Mouse (Mus musculus): Measurements from ENCODE around the gene Rpl19.

Gene Rpl19

DNA sequence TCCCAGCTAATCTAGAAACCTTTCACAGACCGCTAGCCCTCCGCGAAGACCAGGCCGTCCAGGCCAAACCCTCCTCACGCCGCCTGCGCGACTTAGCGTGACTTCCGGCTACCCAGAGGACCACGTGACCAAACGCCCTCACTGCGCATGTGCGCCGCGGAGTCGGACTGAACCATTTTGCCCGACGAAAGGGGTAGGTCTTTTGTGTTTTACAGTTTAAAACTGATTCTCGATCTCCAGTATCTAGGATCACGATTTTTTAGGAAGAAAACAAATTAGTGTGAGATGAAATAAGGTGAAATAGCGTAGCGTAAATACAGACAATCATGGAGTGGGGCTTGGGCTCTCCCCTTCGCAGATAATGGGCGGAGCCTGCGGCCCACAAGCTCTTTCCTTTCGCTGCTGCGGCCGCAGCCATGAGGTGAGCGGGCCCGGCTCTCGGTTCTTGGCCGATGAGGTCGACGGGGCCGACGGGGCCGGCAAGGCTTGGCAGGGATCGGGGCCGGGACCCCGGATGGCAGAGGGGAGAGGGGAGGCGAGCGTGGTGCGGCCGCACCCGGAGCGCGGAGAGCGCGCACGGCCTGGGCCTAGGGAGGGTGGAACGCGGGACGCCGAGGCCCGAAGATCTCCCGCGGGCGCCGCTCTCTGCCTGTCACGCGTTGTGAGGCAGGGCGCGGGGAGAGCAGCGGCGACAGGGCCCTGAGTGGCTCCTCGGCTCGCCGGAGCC lies at the start of gene Rpl19:
Gene Rpl19, plus strand, starts transcription at position 141 of the 727 bp plus-strand sequence.
- DNase-seq (ENCODE audit: low read depth): peak; percentile 86

DNA sequence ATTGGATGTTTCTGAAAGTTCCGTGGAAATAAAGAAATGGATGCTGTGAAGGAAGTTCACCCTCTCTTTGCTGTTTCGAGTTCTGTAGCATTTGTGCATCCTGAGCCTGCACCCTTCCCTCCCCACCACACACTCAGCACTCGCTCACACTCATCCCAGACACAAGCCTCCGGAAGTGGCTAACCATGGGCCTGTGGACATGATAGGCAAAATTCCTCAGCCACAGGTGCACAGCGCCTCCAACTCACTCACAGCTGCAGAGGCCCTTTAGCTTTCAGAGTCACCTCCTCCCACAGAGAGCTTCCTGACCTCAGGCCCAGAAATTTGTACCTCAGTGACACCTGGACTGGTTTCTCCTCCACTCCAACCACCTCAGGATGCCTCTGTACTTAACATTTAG lies 48.7 kb upstream of the Rpl19 start:
- no peak for DNase-seq (ENCODE audit: low read depth)

DNA sequence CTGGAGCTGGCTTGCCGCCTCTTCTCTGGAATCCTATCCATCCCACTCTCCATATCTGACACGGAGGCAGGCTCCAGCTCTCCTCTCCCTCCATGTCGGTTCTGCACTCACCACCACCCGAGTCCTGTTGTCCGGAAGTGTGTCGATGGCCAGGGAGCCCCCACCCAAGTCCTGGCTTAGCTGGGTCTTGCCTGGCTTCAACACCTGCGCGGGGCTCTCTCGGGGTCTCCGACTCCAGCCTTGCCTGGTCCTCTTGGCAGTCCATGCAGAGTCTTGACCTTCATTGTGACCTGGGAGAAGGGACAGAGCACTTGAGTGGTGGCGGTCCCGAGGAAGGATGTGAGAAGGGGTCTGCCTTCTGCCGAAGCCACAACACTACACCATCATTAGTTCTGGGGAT lies 48.1 kb upstream of the Rpl19 start:
- no peak for DNase-seq (ENCODE audit: low read depth)

DNA sequence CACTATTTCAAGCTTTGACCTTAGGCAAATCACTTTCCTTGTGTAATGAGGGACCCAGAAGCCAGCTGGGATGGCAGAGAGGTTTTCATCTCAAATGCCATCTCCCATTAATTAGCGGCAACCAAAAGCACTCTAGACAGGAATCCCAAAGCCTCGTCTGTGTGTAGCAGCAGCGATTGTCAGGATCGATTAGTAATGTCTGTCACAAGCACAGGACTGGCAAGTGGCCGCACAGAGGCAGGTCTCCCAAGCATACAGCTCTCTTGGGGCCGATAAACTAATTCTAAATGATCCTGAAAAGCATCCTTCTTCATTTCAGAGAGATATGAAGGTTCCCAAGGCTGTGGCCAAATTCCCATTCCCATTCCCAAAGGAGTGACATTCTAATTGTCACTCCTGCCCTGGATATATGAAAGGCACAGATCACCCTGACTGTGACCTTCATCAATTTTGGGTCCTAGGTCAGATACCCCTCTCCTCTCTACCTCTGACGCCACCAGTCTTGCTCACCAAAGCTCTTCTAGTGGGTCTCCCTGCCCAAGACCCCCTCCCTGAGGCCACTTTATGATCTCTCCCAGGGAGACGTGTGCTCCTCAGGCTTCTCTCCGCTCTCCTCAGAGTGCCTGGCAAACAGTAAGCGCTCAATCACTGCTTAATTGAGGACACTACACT lies 46.5 kb upstream of the Rpl19 start:
- DNase-seq (ENCODE audit: low read depth): no peak

DNA sequence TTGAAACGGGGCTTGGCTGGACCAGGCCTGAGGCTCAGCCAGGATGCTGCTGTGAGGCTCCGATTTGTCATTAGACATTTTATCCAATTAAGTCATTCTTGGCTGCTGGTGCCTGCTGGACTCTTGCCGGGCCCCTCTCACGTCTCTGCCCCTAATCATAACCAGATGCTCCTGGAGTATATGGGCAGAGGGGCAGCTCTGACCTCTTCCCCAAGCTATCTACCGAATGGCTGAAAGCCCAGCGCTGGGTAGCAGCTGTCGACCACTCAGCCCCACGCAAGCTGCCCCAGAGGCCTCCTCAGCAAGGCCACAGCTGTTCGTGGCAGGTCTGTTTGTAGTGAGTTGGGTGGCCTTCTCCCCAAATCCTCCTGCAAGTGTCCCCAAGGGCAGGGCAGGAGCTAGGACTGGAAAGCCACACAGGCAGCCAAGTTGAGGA lies 46.0 kb upstream of the Rpl19 start:
- DNase-seq (ENCODE audit: low read depth): no peak

DNA sequence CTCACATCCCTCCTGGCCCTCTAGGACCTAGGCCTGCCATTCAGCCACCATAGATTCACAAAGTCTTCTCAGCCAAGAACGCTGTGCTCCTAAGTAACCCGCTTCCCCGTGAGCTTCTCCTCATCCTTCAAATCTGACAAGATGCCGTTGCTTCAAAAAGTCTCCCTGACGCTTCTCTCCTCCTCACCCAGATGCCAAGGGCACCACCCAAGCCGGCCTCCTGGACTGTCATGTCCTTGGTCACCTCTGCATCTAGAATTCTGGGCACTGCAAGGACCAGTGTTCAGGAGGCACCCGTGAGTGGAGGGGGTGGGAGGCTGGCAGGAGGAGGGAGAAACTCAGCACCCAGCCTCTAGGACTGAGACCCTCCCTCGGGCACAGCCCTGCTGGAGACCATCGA lies 43.8 kb upstream of the Rpl19 start:
- no peak for DNase-seq (ENCODE audit: low read depth)

DNA sequence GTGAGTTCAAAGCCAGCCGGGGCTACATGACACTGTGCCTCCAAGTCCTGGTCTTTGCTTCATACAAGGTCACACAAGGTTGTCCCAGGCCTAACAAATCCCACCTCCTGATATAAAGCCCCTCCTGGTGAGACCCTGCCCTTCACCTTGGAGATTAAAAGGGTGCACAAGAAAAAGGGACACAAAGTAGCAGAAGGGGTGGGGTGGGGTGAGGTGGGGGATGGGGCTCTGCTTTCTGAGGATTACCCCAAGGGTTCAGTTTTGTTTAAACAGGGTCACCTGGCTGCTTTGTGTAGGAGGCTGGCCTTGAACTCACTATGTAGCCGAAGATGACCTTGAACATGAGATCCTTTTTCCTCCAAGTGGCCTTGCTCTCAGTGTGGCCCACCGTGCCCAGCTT lies 43.0 kb upstream of the Rpl19 start:
- no peak for DNase-seq (ENCODE audit: low read depth)

DNA sequence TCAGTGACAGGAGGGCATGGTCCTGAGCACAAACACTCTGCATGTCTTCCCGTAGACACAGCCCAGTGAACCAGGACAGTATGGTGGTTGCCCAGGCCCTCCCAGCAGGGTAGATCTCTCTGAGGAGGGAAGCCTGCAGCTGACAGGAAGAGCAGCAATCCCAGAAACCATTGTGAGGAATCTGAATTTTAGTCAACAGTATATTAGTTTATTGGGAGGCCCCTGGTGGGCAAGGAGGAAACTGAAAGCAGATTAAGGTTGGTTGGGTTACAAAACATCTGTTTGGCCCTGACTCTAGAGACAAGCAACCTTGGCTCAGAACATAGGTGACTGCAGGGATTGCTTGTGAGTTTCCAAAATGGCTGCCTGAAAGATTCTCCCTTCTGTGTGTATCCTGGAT lies 42.5 kb upstream of the Rpl19 start:
- DNase-seq (ENCODE audit: low read depth): no peak

DNA sequence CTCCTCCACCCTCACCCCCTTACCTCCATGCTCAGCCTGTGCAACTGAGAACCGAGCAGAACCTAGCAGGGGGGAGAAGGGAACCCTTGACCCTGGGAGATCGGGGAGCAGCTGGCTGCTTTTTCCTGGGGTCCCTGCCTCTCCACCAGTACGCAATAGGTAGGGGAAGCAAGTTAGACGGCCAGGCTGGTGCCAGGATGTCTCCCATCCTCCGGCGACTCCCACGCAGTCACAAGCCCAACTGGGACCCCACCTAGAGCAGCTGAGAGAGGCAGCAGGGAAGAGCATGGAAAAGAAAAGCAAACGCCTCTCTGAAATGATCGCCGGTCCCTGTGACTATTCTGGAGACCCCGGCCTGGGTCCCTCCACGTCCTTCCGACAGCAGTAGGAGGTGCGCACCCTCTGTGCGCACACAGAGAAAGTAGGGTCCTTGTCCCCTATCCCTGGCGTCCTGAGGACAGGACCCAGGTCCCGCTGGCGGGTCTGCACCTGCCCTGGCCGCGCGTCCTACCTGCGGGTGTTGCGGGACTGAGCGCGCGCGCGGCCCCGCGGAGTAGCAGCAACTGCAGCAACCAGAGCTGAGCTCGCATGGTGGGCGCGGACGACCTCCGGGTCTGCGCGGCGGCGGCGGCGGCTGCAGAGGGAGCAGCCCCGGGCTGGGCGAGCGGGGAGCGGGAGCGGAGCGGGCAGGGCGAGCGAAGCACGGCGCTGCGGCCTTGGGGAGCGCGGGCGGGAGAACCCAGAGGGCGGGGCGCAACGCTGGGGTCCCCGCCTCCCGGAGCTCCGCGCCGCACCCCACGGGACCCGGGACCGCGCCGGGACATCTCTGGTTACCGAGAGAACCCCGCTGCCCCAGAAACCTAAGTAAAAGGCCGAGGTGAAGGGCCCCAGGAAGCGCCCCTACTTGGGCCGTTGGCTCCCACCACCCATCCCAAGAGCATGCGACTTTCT lies 40.5 kb upstream of the Rpl19 start, which contains the start of gene Plxdc1:
Gene Plxdc1, minus strand, starts transcription at position 718 of the 951 bp plus-strand sequence.
- DNase-seq (ENCODE audit: low read depth): no peak

DNA sequence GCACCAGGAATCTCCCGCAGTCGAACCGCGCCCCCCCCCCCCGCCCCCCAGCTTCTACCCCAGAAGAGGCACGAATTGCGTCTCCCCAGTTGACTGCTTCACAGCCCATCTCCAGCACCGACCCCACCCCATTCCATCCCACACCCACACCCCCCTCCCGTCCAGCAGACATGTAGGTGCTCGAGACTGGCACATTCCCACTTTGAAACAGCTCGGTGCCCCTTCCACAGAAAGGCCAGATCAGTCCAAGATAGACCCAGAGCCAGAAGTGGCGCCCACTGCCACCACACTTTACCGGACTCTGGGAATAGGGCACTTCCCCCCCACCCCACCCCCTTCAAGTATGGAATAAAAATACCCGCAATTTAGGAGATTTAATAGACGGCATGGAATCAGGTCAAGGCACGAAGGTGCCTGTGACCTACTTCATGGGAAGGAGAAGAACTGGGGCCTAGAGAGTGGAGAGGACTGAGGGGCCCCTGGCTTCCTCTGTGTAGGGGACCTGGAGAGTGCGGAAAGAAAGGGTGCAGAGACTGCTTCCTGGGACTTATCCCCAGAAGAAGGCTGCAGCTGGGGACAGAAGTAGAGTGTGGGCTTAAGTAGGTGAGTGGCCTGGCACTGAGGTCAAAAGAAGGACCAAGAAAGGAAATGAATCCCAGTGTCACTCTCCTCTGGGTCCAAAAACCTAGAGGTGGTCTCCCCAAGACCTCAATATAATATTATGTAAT lies 39.6 kb upstream of the Rpl19 start:
- DNase-seq (ENCODE audit: low read depth): no peak

DNA sequence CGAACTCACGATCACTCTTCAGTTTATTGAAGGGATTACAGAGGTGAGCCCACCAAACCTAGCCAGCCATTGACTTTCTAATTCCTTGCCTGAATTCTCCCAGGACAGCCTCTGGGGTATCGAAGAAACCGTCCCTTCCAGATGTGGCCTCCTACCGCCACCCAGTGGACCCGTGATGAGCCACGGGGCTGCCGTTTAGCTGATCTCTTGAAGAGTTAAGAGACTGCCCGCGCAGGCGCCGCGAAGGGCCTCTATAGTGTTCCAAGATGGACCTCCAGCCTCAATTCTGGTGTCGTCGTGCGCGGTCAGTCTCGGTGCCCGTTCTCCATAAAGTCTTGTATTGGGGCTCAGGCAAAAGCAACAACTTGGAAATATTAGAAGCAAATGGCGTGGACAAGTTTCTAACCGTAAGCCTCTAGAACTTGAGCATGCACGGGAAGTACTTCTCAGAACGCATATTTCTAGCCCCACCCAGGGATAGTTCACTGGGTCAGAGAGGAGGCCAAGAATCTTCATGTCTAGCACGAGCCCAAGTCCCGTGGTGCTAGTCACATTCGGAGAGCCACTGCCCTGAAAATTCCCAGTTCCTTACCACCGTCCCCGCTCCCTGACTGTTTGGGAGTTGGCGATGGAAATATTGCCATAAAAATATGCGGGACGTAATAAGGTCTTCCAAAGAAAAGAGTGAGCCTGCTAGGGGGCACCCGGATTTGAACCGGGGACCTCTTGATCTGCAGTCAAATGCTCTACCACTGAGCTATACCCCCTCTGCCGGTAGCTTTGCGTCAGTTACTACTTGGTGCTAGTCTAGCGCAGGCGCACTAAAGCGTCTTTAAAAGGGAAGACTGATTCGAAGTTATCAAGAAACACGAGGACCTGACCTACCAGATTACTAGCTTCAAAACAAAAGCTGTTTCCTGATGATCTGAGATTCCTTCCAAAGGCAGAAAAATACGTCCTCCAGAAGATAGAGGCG lies 38.7 kb upstream of the Rpl19 start:
- peak; percentile 93 for DNase-seq (ENCODE audit: low read depth)

DNA sequence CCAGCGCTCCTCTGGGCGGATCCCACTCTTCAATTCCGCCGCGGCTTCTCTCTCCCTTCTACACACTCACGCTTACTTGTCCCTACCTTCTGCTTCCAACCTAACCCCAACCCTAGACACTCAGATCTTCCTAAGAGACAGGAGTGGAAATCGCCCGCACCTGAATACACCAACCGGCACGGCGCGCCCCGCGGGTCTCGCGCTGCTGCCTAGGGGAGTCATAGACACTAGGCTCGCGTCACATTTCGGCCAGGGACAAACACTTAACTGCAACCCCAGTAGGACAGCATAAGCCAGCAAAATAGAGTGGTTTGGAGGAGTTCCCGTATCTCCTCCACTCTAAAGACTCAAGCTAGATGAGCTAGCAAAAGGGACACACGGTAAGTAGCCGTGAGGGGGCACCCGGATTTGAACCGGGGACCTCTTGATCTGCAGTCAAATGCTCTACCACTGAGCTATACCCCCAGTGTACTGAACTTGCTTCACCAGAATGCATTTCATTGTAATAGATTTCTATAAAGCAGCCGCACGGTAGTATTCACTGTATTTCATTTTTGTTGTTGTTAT lies 37.9 kb upstream of the Rpl19 start:
- peak; percentile 73 for DNase-seq (ENCODE audit: low read depth)

DNA sequence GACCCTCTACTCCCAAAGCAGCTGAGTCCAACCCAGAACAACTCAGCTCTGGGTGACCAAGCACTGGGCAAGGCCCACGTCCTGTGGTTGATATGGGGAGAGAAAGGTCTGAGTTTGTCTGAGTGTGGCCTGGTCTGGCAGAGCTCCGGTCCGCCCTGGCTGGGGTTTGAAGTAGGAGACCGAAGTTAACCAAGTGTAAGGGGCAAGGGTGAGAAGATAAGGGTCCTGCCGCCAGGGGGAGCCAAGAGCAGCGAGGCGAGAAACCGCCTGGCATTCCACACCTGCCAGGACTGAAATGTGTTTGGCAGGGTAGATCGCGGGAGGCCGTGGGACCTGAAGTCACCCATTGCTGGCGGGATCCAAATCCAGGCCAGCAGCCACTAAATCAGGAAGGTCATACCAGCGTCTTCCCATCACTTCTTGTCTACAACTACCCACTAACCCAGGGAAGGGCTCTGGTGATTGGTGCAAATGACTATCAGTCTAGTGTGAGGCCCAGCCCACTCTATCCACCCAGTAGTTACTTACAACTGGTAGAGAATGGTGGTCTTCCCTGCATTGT lies 31.9 kb upstream of the Rpl19 start:
- DNase-seq (ENCODE audit: low read depth): peak; percentile 80

DNA sequence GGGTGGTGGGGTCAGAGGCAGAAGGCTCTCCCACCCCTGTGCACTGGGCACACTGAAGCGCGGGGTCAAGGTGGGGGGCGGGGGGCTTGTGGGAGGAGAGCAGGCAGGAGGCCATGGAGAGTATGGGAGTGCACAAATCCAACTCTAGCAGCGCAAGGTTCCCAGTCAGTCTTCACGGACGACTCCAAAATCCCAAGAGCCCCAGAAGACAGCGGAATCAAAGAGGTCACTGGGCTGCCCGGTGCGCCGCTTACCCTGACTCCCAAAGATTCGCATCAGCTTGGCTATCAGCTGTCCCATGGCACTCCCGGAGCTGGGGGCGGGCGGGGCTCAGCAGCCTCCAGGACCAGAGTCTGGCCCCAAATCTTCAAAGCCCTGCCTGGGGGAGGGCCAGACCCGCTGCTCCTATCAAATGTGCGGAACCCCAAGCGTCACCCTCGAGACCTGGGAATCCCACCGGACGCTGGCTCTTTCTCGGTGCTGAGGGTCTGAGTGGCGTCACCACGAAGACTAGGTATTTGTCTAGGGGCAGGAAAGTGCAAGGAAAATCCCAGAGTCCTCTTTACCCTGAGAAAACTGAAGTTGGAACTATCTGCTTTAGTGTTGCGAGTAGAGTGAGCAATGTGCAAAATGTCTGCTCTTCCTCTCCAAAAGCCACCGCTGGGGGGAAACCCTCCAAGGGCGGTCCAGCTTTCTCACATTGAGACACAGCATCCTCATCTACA lies 30.8 kb upstream of the Rpl19 start, which contains the start of gene Arl5c:
Gene Arl5c, minus strand, starts transcription at position 618 of the 725 bp plus-strand sequence.
- no peak for DNase-seq (ENCODE audit: low read depth)

DNA sequence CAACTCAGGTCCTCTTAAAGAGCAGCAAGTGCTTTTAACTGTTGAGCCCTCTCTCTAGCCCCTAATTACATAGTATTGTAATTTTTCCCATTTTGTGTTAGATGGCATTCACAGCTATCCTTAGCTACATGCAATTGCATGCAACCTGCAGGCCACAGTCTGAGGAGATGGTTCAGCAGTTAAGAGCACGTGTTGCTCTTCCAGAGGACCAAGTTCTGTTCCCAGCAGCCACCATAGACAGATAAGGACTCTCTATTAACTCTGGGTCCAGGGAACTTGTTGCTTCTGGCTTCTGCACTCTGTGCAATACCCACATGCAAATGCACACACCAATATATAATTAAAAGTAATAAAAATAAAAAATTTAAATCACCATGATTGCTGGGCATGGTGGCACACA lies 29.8 kb upstream of the Rpl19 start:
- no peak for DNase-seq (ENCODE audit: low read depth)

DNA sequence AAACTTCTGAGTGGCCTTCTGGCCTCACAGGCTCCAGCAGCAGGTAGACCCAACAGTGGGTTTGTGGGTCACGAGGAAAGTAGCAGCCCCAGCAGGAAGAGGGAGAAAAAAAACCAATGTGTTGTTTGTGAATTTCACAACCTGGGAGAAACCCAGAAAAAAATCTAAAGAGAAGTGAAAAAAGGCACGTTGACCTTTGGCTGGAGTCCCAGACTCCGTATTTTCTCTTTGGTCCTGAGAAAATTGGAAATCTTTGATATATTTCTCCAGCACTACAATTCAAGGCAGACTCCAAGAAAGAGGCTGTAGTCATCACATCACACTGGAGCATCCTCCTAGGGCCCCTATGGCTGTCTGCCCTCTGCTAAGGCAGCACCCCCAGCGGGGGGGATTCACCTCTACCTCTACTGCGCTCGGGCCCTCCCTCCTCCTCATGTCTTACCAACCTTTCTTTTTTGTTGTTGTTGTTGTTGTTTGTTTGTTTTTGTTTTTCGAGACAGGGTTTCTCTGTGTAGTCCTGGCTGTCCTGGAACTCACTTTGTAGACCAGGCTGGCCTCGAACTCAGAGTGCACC lies 29.0 kb upstream of the Rpl19 start:
- DNase-seq (ENCODE audit: low read depth): no peak

DNA sequence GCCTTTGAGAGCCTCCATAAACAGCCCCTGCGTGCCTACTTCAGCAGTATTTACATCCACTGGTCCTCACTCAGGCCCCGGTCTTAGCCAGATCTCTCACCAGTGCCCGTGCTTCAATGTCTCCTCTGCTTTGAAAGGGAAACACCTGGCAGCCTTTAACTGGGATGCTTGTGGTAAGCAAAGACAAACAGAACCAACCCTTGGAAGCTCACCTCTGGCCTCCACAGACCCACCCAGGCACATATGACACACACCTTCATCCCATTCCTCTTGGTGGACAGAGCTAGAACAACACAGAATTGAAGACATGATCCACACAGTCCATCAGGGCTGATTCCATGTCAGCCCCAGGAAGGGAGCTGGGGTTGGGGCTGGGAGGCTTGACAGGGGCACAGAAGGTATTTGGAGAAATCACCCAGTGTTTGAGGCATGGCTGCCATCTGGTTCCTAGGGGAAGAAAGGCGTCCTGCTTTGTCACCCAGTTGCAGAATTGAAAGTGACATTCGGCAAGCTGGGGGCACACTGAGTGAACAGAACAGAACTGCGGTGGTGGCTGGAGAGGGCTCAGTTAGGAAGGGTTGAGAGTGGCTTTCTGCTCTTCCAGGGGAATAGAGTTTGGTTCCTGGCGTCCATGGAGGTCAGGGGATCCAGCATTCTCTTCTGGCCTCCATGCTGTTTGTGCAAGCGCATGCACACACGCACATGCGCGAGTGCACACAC lies 28.3 kb upstream of the Rpl19 start:
- DNase-seq (ENCODE audit: low read depth): no peak

Data from c-Kit-positive CD71-positive TER-119-negative erythroid progenitor cells, embryonic 14.5 days (primary cell).